Mouse (Mus musculus): ENCODE results near the gene Etfdh. TPM values are rescaled to one million over a fixed set of nuclear protein-coding genes. Genes with fewer than 3 reads are reported as not detected.

Gene Etfdh
- total and polyA plus RNA-seq, 2 experiments: 240 to 664 TPM

GRCm38 (mm10) chr3:79627484-79628181, 1.7 kb downstream of the Etfdh start:
- Histone ChIP-seq H3K4me1 (ENCODE audit: control insufficient read depth, insufficient read depth, low read length) (peaks cover 2% of the 10 kb centered on the region), H3K27me3 (ENCODE audit: control insufficient read depth, insufficient read depth, low read length) (no peaks in the 10 kb centered on the region), H3K36me3 (ENCODE audit: control insufficient read depth, insufficient read depth, low read length) (peaks cover 4% of the 10 kb centered on the region; the same call in 1 of the 2 replicates), H3K9ac (ENCODE audit: low read depth, low read length) (peak overlapping the region; percentile 59), H3K79me2 (ENCODE audit: control insufficient read depth, insufficient read depth, low read length) (no peaks in the 10 kb centered on the region; the same call in 1 of the 2 replicates), H3K4me3 (ENCODE audit: insufficient read depth, low read depth, low read length) (peak overlapping the region; percentile 77), H3K27ac (replicated peaks; ENCODE audit: insufficient read depth, low read depth, low read length) (peak overlapping the region; percentile 92)
- 3% methylated on average over 10 of the region's 10 CpGs for WGBS
- TF ChIP-seq CTCF (IDR thresholded peaks at IDR 0.05; ENCODE audit: low read depth, low read length): no peak
- no peak for TF ChIP-seq POLR2A (IDR thresholded peaks at IDR 0.05; ENCODE audit: extremely low read depth, insufficient read depth, low read length)
- peak; percentile 49 for DNase-seq (ENCODE audit: extremely low read depth, low read depth, low spot score)

DNA sequence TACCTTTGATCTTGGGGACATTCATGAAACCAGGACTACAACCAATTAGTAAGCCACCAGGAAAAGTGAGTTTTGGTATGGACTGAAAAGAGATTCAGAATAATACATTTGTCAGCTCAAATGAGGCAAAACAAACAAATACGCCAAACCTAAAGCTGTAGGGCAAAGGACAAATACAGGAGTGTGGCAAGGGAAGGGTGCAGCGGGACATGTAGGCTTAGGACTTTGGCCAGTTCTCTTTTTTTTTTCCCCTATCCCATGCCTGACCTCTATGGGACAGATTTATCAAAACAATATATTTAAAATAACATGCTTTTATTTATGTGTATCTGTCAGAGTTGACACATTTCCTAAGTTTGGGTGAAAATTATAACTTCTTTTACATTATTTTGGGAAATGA, 19.4 kb downstream of the Etfdh start:
- Histone ChIP-seq H3K27ac (replicated peaks; ENCODE audit: insufficient read depth, low read depth, low read length) (no peak overlapping the region), H3K4me3 (ENCODE audit: insufficient read depth, low read depth, low read length) (no peak overlapping the region), H3K9ac (ENCODE audit: low read depth, low read length) (no peak overlapping the region), H3K36me3 (ENCODE audit: control insufficient read depth, insufficient read depth, low read length) (peaks cover 65% of the 10 kb centered on the region), H3K27me3 (ENCODE audit: control insufficient read depth, insufficient read depth, low read length) (no peaks in the 10 kb centered on the region), H3K4me1 (ENCODE audit: control insufficient read depth, insufficient read depth, low read length) (no peaks in the 10 kb centered on the region), H3K79me2 (ENCODE audit: control insufficient read depth, insufficient read depth, low read length) (no peaks in the 10 kb centered on the region)
- TF ChIP-seq CTCF (IDR thresholded peaks at IDR 0.05; ENCODE audit: low read depth, low read length) (no peak), POLR2A (IDR thresholded peaks at IDR 0.05; ENCODE audit: extremely low read depth, insufficient read depth, low read length) (no peak)
- no peak for DNase-seq (ENCODE audit: extremely low read depth, low read depth, low spot score)
- 75% methylated on average over 2 of the region's 2 CpGs for WGBS

- peaks cover 10% of the 10 kb centered on the region for H3K79me2 ChIP-seq (ENCODE audit: control insufficient read depth, insufficient read depth, low read length)
- peaks cover 3% of the 10 kb centered on the region; the same call in 1 of the 2 replicates for H3K4me1 ChIP-seq (ENCODE audit: control insufficient read depth, insufficient read depth, low read length)
- H3K27me3 ChIP-seq (ENCODE audit: control insufficient read depth, insufficient read depth, low read length): no peaks in the 10 kb centered on the region
- H3K36me3 ChIP-seq (ENCODE audit: control insufficient read depth, insufficient read depth, low read length): peaks cover 47% of the 10 kb centered on the region
- no peak overlapping the region for H3K9ac ChIP-seq (ENCODE audit: low read depth, low read length)
- H3K27ac ChIP-seq (replicated peaks; ENCODE audit: insufficient read depth, low read depth, low read length): no peak overlapping the region
- no peak overlapping the region for H3K4me3 ChIP-seq (ENCODE audit: insufficient read depth, low read depth, low read length)
- DNase-seq (ENCODE audit: extremely low read depth, low read depth, low spot score): no peak
- TF ChIP-seq CTCF (IDR thresholded peaks at IDR 0.05; ENCODE audit: low read depth, low read length) (no peak), POLR2A (IDR thresholded peaks at IDR 0.05; ENCODE audit: extremely low read depth, insufficient read depth, low read length) (no peak)
- WGBS: 96% methylated on average over 7 of the region's 7 CpGs
These were observed 33.8 kb downstream of the Etfdh start for GRCm38 (mm10) chr3:79595468-79595867.

- TF ChIP-seq CTCF (IDR thresholded peaks at IDR 0.05; ENCODE audit: low read depth, low read length): no peak
- no peak for TF ChIP-seq POLR2A (IDR thresholded peaks at IDR 0.05; ENCODE audit: extremely low read depth, insufficient read depth, low read length)
- 1% methylated on average over 15 of the region's 15 CpGs for WGBS
These were observed 37.4 kb downstream of the Etfdh start for GRCm38 (mm10) chr3:79591793-79592471.

DNA sequence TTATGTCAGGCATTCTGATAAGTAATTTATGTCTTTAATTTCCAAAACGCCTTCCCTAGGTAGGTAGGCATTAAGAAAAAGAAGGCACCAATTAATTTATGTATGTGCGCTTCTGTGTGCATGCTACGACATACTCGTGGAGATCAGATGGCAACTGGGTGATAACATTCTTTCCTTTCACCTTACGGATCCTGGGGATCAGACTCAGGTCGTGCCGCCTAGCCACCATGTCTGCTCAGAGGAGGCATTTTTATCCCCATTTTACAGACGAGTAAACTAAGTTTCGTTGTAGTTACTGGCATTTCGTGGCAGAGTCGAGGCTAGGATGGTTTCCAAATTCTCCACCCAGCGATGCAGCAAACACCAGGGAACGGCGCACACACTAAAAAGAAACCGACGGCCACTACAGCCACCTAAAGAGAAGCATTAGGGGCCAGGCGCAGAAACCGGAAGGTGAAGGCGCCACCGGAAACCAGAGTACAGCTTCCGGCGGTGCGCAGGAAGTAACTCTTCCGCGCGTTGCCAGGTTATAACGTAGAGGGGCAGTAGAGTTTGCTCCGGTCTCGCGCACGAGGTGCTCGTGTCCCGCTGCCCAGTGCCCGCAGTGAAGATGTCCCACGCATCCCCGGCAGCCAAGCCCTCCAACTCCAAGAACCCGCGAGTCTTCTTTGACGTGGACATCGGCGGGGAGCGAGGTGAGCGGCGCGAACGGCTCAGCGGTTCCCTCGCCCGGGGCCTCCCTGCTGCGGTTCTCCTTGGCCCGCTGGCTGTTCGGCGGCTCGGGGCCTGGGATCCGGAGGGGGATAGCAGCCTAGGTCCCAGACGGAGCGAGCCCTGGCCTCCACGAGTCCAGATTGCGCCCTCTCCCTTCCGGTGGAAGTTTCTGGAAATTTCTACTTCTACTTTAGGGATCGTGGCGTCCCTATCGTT, 38.2 kb downstream of the Etfdh start, which contains the start of gene Ppid:
Gene Ppid, plus strand, starts transcription at position 480 of the 930 bp plus-strand sequence.
- TF ChIP-seq CTCF (IDR thresholded peaks at IDR 0.05; ENCODE audit: low read depth, low read length) (no peak), POLR2A (IDR thresholded peaks at IDR 0.05; ENCODE audit: extremely low read depth, insufficient read depth, low read length) (peak; percentile 68)
- H3K27ac ChIP-seq (replicated peaks; ENCODE audit: insufficient read depth, low read depth, low read length): peak within 1 kb of the TSS; percentile 75
- H3K36me3 ChIP-seq (ENCODE audit: control insufficient read depth, insufficient read depth, low read length): peaks cover 19% of the 10 kb centered on the region
- H3K4me1 ChIP-seq (ENCODE audit: control insufficient read depth, insufficient read depth, low read length): peaks cover 9% of the 10 kb centered on the region; the same call in 1 of the 2 replicates
- peaks cover 10% of the 10 kb centered on the region for H3K79me2 ChIP-seq (ENCODE audit: control insufficient read depth, insufficient read depth, low read length)
- peak; percentile 79 for DNase-seq (ENCODE audit: extremely low read depth, low read depth, low spot score)
- H3K27me3 ChIP-seq (ENCODE audit: control insufficient read depth, insufficient read depth, low read length): no peaks in the 10 kb centered on the region
- H3K4me3 ChIP-seq (ENCODE audit: insufficient read depth, low read depth, low read length): peak within 1 kb of the TSS; percentile 95
- peak within 1 kb of the TSS; percentile 92 for H3K9ac ChIP-seq (ENCODE audit: low read depth, low read length)
- 3% methylated on average over 63 of the region's 63 CpGs for WGBS

More at GRCm38 (mm10) chr3:79591793-79592471, 37.4 kb downstream of the Etfdh start:
- H3K36me3 ChIP-seq (ENCODE audit: control insufficient read depth, insufficient read depth, low read length): peaks cover 25% of the 10 kb centered on the region
- H3K79me2 ChIP-seq (ENCODE audit: control insufficient read depth, insufficient read depth, low read length): peaks cover 10% of the 10 kb centered on the region
- no peak for DNase-seq (ENCODE audit: extremely low read depth, low read depth, low spot score)
- peak overlapping the region; percentile 92 for H3K9ac ChIP-seq (ENCODE audit: low read depth, low read length)
- no peaks in the 10 kb centered on the region for H3K27me3 ChIP-seq (ENCODE audit: control insufficient read depth, insufficient read depth, low read length)
- peak overlapping the region; percentile 67 for H3K27ac ChIP-seq (replicated peaks; ENCODE audit: insufficient read depth, low read depth, low read length)
- H3K4me1 ChIP-seq (ENCODE audit: control insufficient read depth, insufficient read depth, low read length): peaks cover 8% of the 10 kb centered on the region; the same call in 1 of the 2 replicates
- peak overlapping the region; percentile 95 for H3K4me3 ChIP-seq (ENCODE audit: insufficient read depth, low read depth, low read length)
